Mouse (Mus musculus) bone marrow macrophage, adult 2 months (primary cell): ENCODE measurements around the gene Cnnm3.

ENCODE experiments used
- CTCF ChIP-seq: IDR thresholded peaks from 2 replicates; pipeline ENCODE4 v1.5.1; 2012; ENCODE audit warnings: low read depth, mild to moderate bottlenecking, low read length, moderate library complexity
- POLR2A ChIP-seq: IDR thresholded peaks from 2 replicates; pipeline ENCODE4 v1.6.1; 2012; ENCODE audit warnings: mild to moderate bottlenecking, low read depth, low read length, borderline replicate concordance

GRCm38 (mm10) chr1:36566425-36566824, 54.8 kb downstream of the Cnnm3 start:
- TF ChIP-seq CTCF (no peak), POLR2A (no peak)
